In the genomic region with DNA sequence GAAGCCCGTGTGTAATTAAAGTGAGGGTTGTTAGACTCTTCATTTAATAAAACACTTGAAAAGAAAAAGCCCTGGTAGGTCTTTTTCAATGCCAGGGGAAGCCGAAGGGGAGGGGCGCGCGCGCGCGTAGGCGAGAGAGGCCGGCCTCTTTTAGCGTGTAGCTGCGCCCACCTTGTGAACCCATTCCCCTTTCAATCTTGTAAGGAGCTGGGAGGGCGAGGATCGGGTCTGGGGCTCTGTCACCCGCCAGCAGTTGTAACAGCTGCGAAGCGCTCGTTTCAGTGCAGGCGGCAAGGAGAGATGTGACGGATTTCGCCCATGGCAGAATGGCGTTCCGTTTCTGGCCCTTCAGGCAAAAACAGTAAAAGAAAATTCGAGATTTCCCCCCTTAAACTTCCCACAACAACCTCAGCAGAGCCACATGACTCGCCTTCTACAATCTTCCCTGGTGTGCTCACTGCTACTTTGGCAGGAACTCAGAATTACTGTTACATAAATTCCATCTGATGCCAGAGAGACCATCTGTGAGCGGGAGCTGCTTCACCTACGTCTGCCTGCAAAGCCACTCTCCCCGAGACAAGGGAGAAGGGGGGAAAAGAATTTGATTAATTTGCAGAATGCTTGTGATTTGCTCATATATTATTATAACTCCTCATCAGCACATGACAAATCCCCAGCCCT, we compare ENCODE assay signal across 9 mouse cellular contexts.
DNase-seq lines count a peak whose midpoint lies in the region; ATAC-seq lines count a peak whose summit lies in the region.
"Had no signal": no experiment of that assay in that cellular context is flagged by ENCODE, and none has a peak within 500 bp of the region (broad histone marks: within the 10 kb centered on the region; RNA-seq: fewer than 3 reads in every experiment).

No protein-coding gene starts in this region.

- H3K9me3 ChIP-seq in liver, embryonic 11.5 days (ENCODE audit: control insufficient read depth, low read length) = no peaks in the 10 kb centered on the region
- no peaks in the 10 kb centered on the region for H3K9me3 ChIP-seq in embryonic facial prominence, embryonic 14.5 days (ENCODE audit: control insufficient read depth, low read length)
- no peaks in the 10 kb centered on the region for H3K9me3 ChIP-seq in hindbrain, embryonic 11.5 days (ENCODE audit: control insufficient read depth, low read length)
- no peaks in the 10 kb centered on the region for H3K9me3 ChIP-seq in limb, embryonic 11.5 days (ENCODE audit: control insufficient read depth, low read length)

- H3K27me3 ChIP-seq in liver, embryonic 11.5 days (replicated peaks; ENCODE audit: control insufficient read depth, insufficient read depth, low read length) = peaks cover 14% of the 10 kb centered on the region
- H3K27me3 ChIP-seq in embryonic facial prominence, embryonic 14.5 days (replicated peaks; ENCODE audit: control insufficient read depth, insufficient read depth, low read length) = no peaks in the 10 kb centered on the region
- no peaks in the 10 kb centered on the region; the same call in 1 of the 2 replicates for H3K27me3 ChIP-seq in hindbrain, embryonic 11.5 days (ENCODE audit: control insufficient read depth, insufficient read depth, low read length)
- H3K27me3 ChIP-seq in limb, embryonic 11.5 days (ENCODE audit: control insufficient read depth, insufficient read depth, low read length) = no peaks in the 10 kb centered on the region

- no peak for ATAC-seq in liver, embryonic 11.5 days (replicated peaks; ENCODE audit: low FRiP score)
- peak; percentile 56; the same call in 1 of the 2 replicates for ATAC-seq in embryonic facial prominence, embryonic 14.5 days (ENCODE audit: low read depth)
- ATAC-seq in hindbrain, embryonic 11.5 days (ENCODE audit: low FRiP score) = no peak
- no peak for ATAC-seq in limb, embryonic 11.5 days (ENCODE audit: insufficient number of reproducible peaks, low FRiP score, low TSS enrichment, low read depth)
- no peak for ATAC-seq in CD4-positive, CD25-positive, alpha-beta regulatory T cell, adult 4 months

- no peak for DNase-seq in liver, embryonic 11.5 days (ENCODE audit: low spot score)
- no peak for DNase-seq in liver
- peak; percentile 88 for DNase-seq in embryonic facial prominence, embryonic 14.5 days (ENCODE audit: low spot score)
- DNase-seq in hindbrain, embryonic 11.5 days (ENCODE audit: low spot score) = peak; percentile 60
- DNase-seq in limb, embryonic 11.5 days (ENCODE audit: low spot score) = peak; percentile 71
- DNase-seq in right cerebral cortex, adult 18-20 months = peak; percentile 92
- DNase-seq in testis, postnatal 14 days (ENCODE audit: low spot score) = no peak

- H3K4me1 ChIP-seq in liver, embryonic 11.5 days (replicated peaks; ENCODE audit: control insufficient read depth, insufficient read depth, low read length) = no peaks in the 10 kb centered on the region
- H3K4me1 ChIP-seq in embryonic facial prominence, embryonic 14.5 days (ENCODE audit: control insufficient read depth, insufficient read depth, low read length) = peaks cover 25% of the 10 kb centered on the region
- H3K4me1 ChIP-seq in hindbrain, embryonic 11.5 days (replicated peaks; ENCODE audit: control insufficient read depth, insufficient read depth, low read length) = peaks cover 13% of the 10 kb centered on the region; the same call in 1 of the 2 replicates
- peaks cover 31% of the 10 kb centered on the region for H3K4me1 ChIP-seq in limb, embryonic 11.5 days (ENCODE audit: control insufficient read depth, insufficient read depth, low read length)

- no peak overlapping the region for H3K9ac ChIP-seq in liver, embryonic 11.5 days (ENCODE audit: low read depth, low read length)
- H3K9ac ChIP-seq in embryonic facial prominence, embryonic 14.5 days (ENCODE audit: low read depth, low read length) = peak overlapping the region; percentile 54
- H3K9ac ChIP-seq in hindbrain, embryonic 11.5 days (ENCODE audit: low read depth, low read length) = 0 out of 2 replicates have a peak overlapping the region, but pooled peaks have one; percentile 23
- peak overlapping the region; percentile 52 for H3K9ac ChIP-seq in limb, embryonic 11.5 days (ENCODE audit: low read length)

- no peak overlapping the region for H3K27ac ChIP-seq in liver, embryonic 11.5 days (ENCODE audit: low read depth, low read length)
- peak overlapping the region; percentile 77 for H3K27ac ChIP-seq in embryonic facial prominence, embryonic 14.5 days (replicated peaks; ENCODE audit: low read depth, low read length)
- H3K27ac ChIP-seq in hindbrain, embryonic 11.5 days (ENCODE audit: low read depth, low read length) = no peak overlapping the region
- peak overlapping the region; percentile 79 for H3K27ac ChIP-seq in limb, embryonic 11.5 days (replicated peaks; ENCODE audit: low read depth, low read length)

- peak overlapping the region; percentile 48 for H3K4me2 ChIP-seq in liver, embryonic 11.5 days
- H3K4me2 ChIP-seq in embryonic facial prominence, embryonic 14.5 days (ENCODE audit: low read depth, low read length) = peak overlapping the region; percentile 69
- peak overlapping the region; percentile 45 for H3K4me2 ChIP-seq in hindbrain, embryonic 11.5 days (replicated peaks; ENCODE audit: low read depth, low read length)
- H3K4me2 ChIP-seq in limb, embryonic 11.5 days (ENCODE audit: low read depth, severe bottlenecking) = peak overlapping the region; percentile 62

- 16% methylated on average over 28 of the region's 28 CpGs for WGBS in liver, embryonic 11.5 days
- 3% methylated on average over 28 of the region's 28 CpGs for WGBS in embryonic facial prominence, embryonic 14.5 days
- 8% methylated on average over 28 of the region's 28 CpGs for WGBS in hindbrain, embryonic 11.5 days
- 2% methylated on average over 28 of the region's 28 CpGs for WGBS in limb, embryonic 11.5 days

- H3K36me3 ChIP-seq in liver, embryonic 11.5 days (ENCODE audit: control insufficient read depth, insufficient read depth, low read length) = no peaks in the 10 kb centered on the region
- no peaks in the 10 kb centered on the region for H3K36me3 ChIP-seq in embryonic facial prominence, embryonic 14.5 days (ENCODE audit: control insufficient read depth, insufficient read depth, low read length)
- H3K36me3 ChIP-seq in hindbrain, embryonic 11.5 days (ENCODE audit: control insufficient read depth, insufficient read depth, low read length) = no peaks in the 10 kb centered on the region
- no peaks in the 10 kb centered on the region for H3K36me3 ChIP-seq in limb, embryonic 11.5 days (ENCODE audit: control insufficient read depth, insufficient read depth, low read length)
- H3K36me3 ChIP-seq: G1E had no signal

- H3K4me3 ChIP-seq in liver, embryonic 11.5 days (ENCODE audit: low read depth, low read length) = peak overlapping the region; percentile 23; the same call in 1 of the 2 replicates
- peak overlapping the region; percentile 38 for H3K4me3 ChIP-seq in embryonic facial prominence, embryonic 14.5 days (ENCODE audit: low read depth, low read length)
- no peak overlapping the region; the same call in 1 of the 2 replicates for H3K4me3 ChIP-seq in hindbrain, embryonic 11.5 days (ENCODE audit: low read depth, low read length)
- H3K4me3 ChIP-seq in limb, embryonic 11.5 days (ENCODE audit: low read depth, low read length) = peak overlapping the region; percentile 25

Comparison
In these comparisons a context has a peak if more than half of its experiments do, and no peak if none do; other contexts are left out.
1. DNase-seq: peak in embryonic facial prominence, embryonic 14.5 days (single experiment), hindbrain, embryonic 11.5 days (single experiment), limb, embryonic 11.5 days (single experiment) and right cerebral cortex, adult 18-20 months (single experiment); none in liver, embryonic 11.5 days (single experiment), liver (single experiment) and testis, postnatal 14 days (single experiment).
2. H3K27ac ChIP-seq: peak in embryonic facial prominence, embryonic 14.5 days (single experiment) and limb, embryonic 11.5 days (single experiment); none in liver, embryonic 11.5 days (single experiment) and hindbrain, embryonic 11.5 days (single experiment).
3. Peak in every context shown above with its lines, with median percentiles within 50 percentile points of each other: H3K4me2 ChIP-seq.